Mouse (Mus musculus) CH12.LX (cell line): Measurements from ENCODE around the gene Nfia. TPM values are rescaled to one million over a fixed set of nuclear protein-coding genes. Genes with fewer than 3 reads are reported as not detected.

Experiments used
- DNase-seq: peaks from one replicate; pipeline ENCODE4 v3.0.0-alpha.2; 2013; ENCODE audit errors: extremely low read depth
- H3K27ac ChIP-seq: 2 replicates; pipeline ENCODE4 v1.5.1; 2012; ENCODE audit warnings: low read depth, mild to moderate bottlenecking, control low read depth, moderate library complexity; ENCODE audit not compliant: insufficient read depth
- H3K27me3 ChIP-seq: replicated peaks from 2 replicates; pipeline ENCODE3; 2012; ENCODE audit warnings: inconsistent platforms
- H3K36me3 ChIP-seq, 2 experiments: replicated peaks in 1 of 2; 2 replicates each; pipeline versions ENCODE3 to v1.6.1; 2012; ENCODE audit warnings: inconsistent platforms in 1 of 2, low read length in 1 of 2, mild to moderate bottlenecking in 1 of 2, mixed read lengths in 1 of 2, moderate library complexity in 1 of 2; ENCODE audit not compliant: control insufficient read depth in 1 of 2, insufficient read depth in 1 of 2
- H3K4me1 ChIP-seq, 2 experiments: 2 replicates each; pipeline ENCODE4 v1.6.1; 2012; ENCODE audit warnings: inconsistent platforms in 1 of 2, moderate library complexity in 1 of 2; ENCODE audit not compliant: insufficient read depth in 2 of 2, control insufficient read depth in 1 of 2
- H3K4me2 ChIP-seq: 2 replicates; pipeline ENCODE4 v1.6.1; 2012; ENCODE audit warnings: low read depth, mild to moderate bottlenecking, control low read depth; ENCODE audit not compliant: poor library complexity, insufficient read depth, severe bottlenecking
- H3K4me3 ChIP-seq, 3 experiments: fragments of 150-350 bp in 1 of 3; sonication (generic) in 1 of 3; replicated peaks in 1 of 3; 2 replicates each; pipeline versions ENCODE3 to v1.5.1; 2011 to 2012; ENCODE audit warnings: low read depth in 2 of 3, low read length in 2 of 3, mild to moderate bottlenecking in 2 of 3, moderate library complexity in 2 of 3, control low read depth in 1 of 3, improper control_type of control experiment in 1 of 3, inconsistent platforms in 1 of 3, mixed read lengths in 1 of 3; ENCODE audit not compliant: poor library complexity in 1 of 3
- H3K79me2 ChIP-seq: replicated peaks from 2 replicates; pipeline ENCODE4 v1.6.1; 2012; ENCODE audit warnings: mild to moderate bottlenecking, moderate library complexity; ENCODE audit not compliant: control insufficient read depth, poor library complexity, insufficient read depth, severe bottlenecking; ENCODE audit errors: extremely low read depth
- H3K9ac ChIP-seq: 2 replicates; pipeline ENCODE4 v1.6.1; 2012; ENCODE audit warnings: low read depth, mild to moderate bottlenecking, control low read depth, moderate library complexity; ENCODE audit not compliant: insufficient read depth
- H3K9me3 ChIP-seq: replicated peaks from 2 replicates; pipeline ENCODE3; 2012; ENCODE audit warnings: low read length, inconsistent platforms, mixed read lengths
- CHD2 ChIP-seq: IDR thresholded peaks from 2 replicates; pipeline ENCODE4 v1.6.1; 2011; ENCODE audit warnings: low read length, improper control_type of control experiment
- ETS1 ChIP-seq: conservative IDR thresholded peaks from 2 replicates; pipeline ENCODE4 v1.6.1; 2012; ENCODE audit warnings: low read depth, mild to moderate bottlenecking, inconsistent platforms, low read length, improper control_type of control experiment, moderate library complexity
- HCFC1 ChIP-seq: IDR thresholded peaks from 2 replicates; pipeline ENCODE4 v1.6.1; 2012; ENCODE audit warnings: low read depth, mild to moderate bottlenecking, inconsistent platforms, low read length, improper control_type of control experiment
- IRF4 ChIP-seq: IDR thresholded peaks from 2 replicates; pipeline ENCODE4 v1.6.1; 2014; ENCODE audit warnings: low read depth, mild to moderate bottlenecking, inconsistent platforms, low read length, improper control_type of control experiment
- JUN ChIP-seq: IDR thresholded peaks from 2 replicates; pipeline ENCODE4 v1.6.1; 2011; ENCODE audit warnings: low read depth, mild to moderate bottlenecking, low read length, improper control_type of control experiment, moderate library complexity; ENCODE audit not compliant: insufficient read depth
- JUND ChIP-seq: conservative IDR thresholded peaks from 2 replicates; pipeline ENCODE4 v1.6.1; 2011; ENCODE audit warnings: low read depth, low read length, improper control_type of control experiment
- MAFK ChIP-seq: IDR thresholded peaks from 2 replicates; pipeline ENCODE4 v1.6.1; 2011; ENCODE audit warnings: low read length, improper control_type of control experiment; ENCODE audit not compliant: insufficient replicate concordance
- MAZ ChIP-seq: IDR thresholded peaks from 2 replicates; pipeline ENCODE4 v1.6.1; 2012; ENCODE audit warnings: low read depth, mild to moderate bottlenecking, inconsistent platforms, low read length, improper control_type of control experiment, moderate library complexity
- MXI1 ChIP-seq: IDR thresholded peaks from 2 replicates; pipeline ENCODE4 v1.6.1; 2011; ENCODE audit warnings: mild to moderate bottlenecking, low read depth, low read length, improper control_type of control experiment
- NELFE ChIP-seq: IDR thresholded peaks from 2 replicates; pipeline ENCODE4 v1.6.1; 2011; ENCODE audit warnings: low read depth, low read length, improper control_type of control experiment
- POLR2A ChIP-seq: IDR thresholded peaks from 2 replicates; pipeline ENCODE4 v1.6.1; 2011; ENCODE audit warnings: low read depth, mild to moderate bottlenecking, improper control_type of control experiment, low read length
- POLR2AphosphoS2 ChIP-seq: IDR thresholded peaks from 2 replicates; pipeline ENCODE4 v1.6.1; 2011; ENCODE audit warnings: low read depth, low read length, improper control_type of control experiment
- RAD21 ChIP-seq: IDR thresholded peaks from 2 replicates; pipeline ENCODE4 v1.6.1; 2011; ENCODE audit warnings: low read depth, mild to moderate bottlenecking, low read length, improper control_type of control experiment, moderate library complexity
- RCOR1 ChIP-seq: conservative IDR thresholded peaks from 2 replicates; pipeline ENCODE4 v1.6.1; 2012; ENCODE audit warnings: low read depth, mild to moderate bottlenecking, inconsistent platforms, low read length, improper control_type of control experiment
- SIN3A ChIP-seq: IDR thresholded peaks from 2 replicates; pipeline ENCODE4 v1.6.1; 2012; ENCODE audit warnings: low read length, improper control_type of control experiment, inconsistent platforms
- SMC3 ChIP-seq: IDR thresholded peaks from 2 replicates; pipeline ENCODE4 v1.6.1; 2011; ENCODE audit warnings: low read depth, low read length, improper control_type of control experiment
- TBP ChIP-seq: conservative IDR thresholded peaks from 2 replicates; pipeline ENCODE4 v1.6.1; 2011; ENCODE audit warnings: low read depth, low read length, improper control_type of control experiment
- TCF12 ChIP-seq: IDR thresholded peaks from 2 replicates; pipeline ENCODE4 v1.6.1; 2014; ENCODE audit warnings: low read depth, mild to moderate bottlenecking, inconsistent platforms, low read length, improper control_type of control experiment
- UBTF ChIP-seq: IDR thresholded peaks from 2 replicates; pipeline ENCODE4 v1.6.1; 2012; ENCODE audit warnings: low read depth, mild to moderate bottlenecking, inconsistent platforms, low read length, improper control_type of control experiment, moderate library complexity
- ZMIZ1 ChIP-seq: IDR thresholded peaks from 2 replicates; pipeline ENCODE4 v1.6.1; 2012; ENCODE audit warnings: low read depth, mild to moderate bottlenecking, inconsistent platforms, low read length, improper control_type of control experiment
- ZNF384 ChIP-seq: IDR thresholded peaks from 2 replicates; pipeline ENCODE4 v1.6.1; 2012; ENCODE audit warnings: low read depth, low read length, improper control_type of control experiment, inconsistent platforms
- dilution Hi-C: fragments of 300-500 bp; cut with MboI; formaldehyde crosslinking; loops from 2 replicates; pipeline ENCODE4 v1.14.3; 2020; ENCODE audit warnings: low sequenced_read_pairs; ENCODE audit not compliant: extremely low pct_unique_long_range_greater_than_20kb, extremely low pct_ligation_motif_present
- in situ Hi-C: fragments of 300-500 bp; cut with MboI; formaldehyde crosslinking; loops from 3 replicates; pipeline ENCODE4 v1.14.3; 2019; ENCODE audit warnings: low sequenced_read_pairs, low pct_ligation_motif_present, low pct_unique_long_range_greater_than_20kb, mixed read lengths
- polyA plus RNA-seq: library from polyadenylated mRNA; unstranded; fragments of >175 nt; gene quantifications from 2 replicates; pipeline ENCODE4 v1.2.1, GENCODE M21; 2012; ENCODE audit warnings: low read depth; ENCODE audit not compliant: insufficient read length
- total RNA-seq, 2 experiments: library from RNA; depleted of rRNA; stranded (reverse); fragments of 300-350 nt in 1 of 2; fragments of >200 nt in 1 of 2; gene quantifications; 2 replicates each; pipeline ENCODE4 v1.2.3; 2012 to 2014

Gene Nfia
- total and polyA plus RNA-seq, 3 experiments: not detected

DNA sequence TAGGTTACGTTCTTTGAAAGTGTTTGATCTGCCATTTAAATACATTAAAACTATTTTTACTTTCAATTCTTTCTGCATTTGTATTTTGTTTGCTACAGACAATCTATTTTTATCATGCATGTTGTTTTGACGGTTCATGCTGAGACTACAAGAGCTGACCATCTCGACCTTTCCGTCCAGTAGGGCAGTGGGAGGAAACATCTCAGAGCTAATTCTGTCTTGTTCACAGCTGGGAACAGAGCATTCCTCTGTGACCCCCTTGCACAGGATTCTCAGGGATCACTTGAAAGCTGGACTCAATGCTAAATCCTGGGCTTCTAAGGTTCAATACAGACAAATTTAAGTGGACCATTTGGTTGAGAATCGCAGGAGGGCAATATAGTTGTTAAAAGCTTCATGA is 93.9 kb downstream of the Nfia start:
- no peaks in the 10 kb centered on the region for H3K36me3 ChIP-seq
- no peak overlapping the region for H3K4me3 ChIP-seq
- no peak overlapping the region for H3K4me2 ChIP-seq
- dilution Hi-C loops: no loop called here
- no peak for DNase-seq
- no peaks in the 10 kb centered on the region for H3K4me1 ChIP-seq
- TF ChIP-seq HCFC1 (no peak), SIN3A (no peak), ETS1 (no peak)
- no peak overlapping the region for H3K27ac ChIP-seq
- H3K9ac ChIP-seq: no peak overlapping the region
- no peaks in the 10 kb centered on the region for H3K79me2 ChIP-seq
- H3K9me3 ChIP-seq: peaks cover 55% of the 10 kb centered on the region
- in situ Hi-C loops: no loop called here
- H3K27me3 ChIP-seq: no peaks in the 10 kb centered on the region

DNA sequence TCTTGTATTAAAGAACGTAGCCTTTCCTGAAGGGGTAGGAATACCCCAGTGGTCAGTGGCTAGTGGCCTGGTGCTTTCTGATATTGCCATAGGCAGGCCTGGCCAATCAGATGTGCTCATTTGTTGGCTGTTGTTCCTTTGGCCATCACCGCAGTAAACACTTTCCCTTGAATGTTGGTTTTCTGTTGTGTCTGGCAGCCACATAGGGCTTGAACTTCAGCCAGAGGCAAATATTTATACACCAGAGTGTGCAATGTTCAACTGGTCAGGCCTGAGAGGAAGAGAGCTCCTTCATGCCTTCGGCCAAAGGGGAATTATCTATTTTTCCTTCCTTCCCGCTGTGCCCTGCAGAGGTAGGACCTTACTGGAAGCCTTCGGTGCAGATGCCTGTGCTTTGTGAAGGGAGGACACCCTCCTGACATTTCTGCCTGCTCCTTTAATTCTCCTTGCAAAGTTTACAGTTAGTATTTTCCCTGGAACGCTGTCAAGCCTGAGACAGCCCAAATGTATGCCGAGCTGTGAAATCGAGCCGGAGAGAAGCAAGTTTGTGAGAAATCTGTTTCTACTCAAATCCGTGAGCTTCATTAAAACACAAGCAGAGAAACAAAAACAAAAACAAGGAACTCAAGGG is 95.9 kb downstream of the Nfia start:
- H3K9me3 ChIP-seq: peaks cover 60% of the 10 kb centered on the region
- DNase-seq: no peak
- H3K4me3 ChIP-seq: no peak overlapping the region
- H3K4me2 ChIP-seq: no peak overlapping the region
- H3K27me3 ChIP-seq: no peaks in the 10 kb centered on the region
- H3K4me1 ChIP-seq: no peaks in the 10 kb centered on the region
- dilution Hi-C loops: no loop called here
- H3K9ac ChIP-seq: no peak overlapping the region
- H3K79me2 ChIP-seq: no peaks in the 10 kb centered on the region
- no peaks in the 10 kb centered on the region for H3K36me3 ChIP-seq
- in situ Hi-C loops: no loop called here
- no peak overlapping the region for H3K27ac ChIP-seq
- TF ChIP-seq RAD21 (no peak), CHD2 (no peak), JUN (no peak), IRF4 (no peak), MAZ (no peak), NELFE (no peak), MAFK (no peak), TBP (no peak), POLR2A (no peak), TCF12 (no peak), ZNF384 (no peak), POLR2AphosphoS2 (no peak), ZMIZ1 (no peak), ETS1 (no peak), MXI1 (no peak), SMC3 (no peak), RCOR1 (no peak), UBTF (no peak), HCFC1 (no peak), JUND (no peak)
